Mouse (Mus musculus): ENCODE data around the gene Nisch.

DNA sequence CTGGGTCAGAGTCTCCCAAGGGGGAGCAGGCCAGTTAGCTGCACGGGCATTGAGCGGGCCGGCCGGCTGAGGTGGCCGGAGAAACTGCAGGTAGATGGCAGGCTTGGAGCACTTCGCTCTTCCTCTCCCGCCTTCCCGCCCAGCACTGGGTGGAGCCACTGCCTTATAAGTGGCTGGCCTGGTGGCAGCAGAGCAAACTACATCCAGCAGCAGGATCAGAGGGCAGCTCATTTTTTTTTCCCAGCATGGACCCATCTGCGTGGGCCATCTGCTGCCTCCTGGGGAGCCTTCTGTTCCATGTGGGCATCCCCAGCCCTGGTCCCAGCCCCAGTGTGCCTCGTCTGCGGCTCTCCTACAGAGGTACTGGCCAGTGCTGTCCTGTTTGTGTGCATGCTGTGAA is 920 bp upstream of the Nisch start, which contains the start of gene Sema3g:
- TF ChIP-seq CTCF (IDR thresholded peaks at IDR 0.05; ENCODE audit: low read depth) (peak; percentile 82), EP300 (optimal IDR thresholded peaks at IDR 0.05) (no peak)
